Comparison of ENCODE assay signal across 8 mouse cellular contexts in the genomic region with DNA sequence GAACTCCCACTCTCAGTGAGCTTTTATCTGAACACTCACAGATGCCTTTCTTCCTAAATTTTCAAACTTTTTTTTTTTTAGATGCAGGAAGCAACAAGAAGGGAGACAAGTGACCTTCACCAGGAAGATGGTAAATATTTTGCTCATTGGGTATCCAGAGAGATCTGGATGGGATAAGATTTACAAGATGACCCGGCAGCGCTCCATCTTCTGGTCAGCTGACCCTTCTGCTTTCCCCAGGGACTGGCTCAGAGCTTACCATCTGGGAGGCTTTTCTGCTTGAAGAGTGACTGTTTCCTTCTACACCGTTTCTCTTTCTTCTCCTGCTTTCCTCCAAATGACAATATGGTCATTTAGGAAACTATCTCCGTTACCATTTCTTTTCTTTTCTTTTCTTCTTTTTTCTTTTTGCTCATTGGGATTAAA. TPM values are rescaled to one million over a fixed set of nuclear protein-coding genes. Genes with fewer than 3 reads are reported as not detected.
DNase-seq lines count a peak whose midpoint lies in the region; ATAC-seq and TF ChIP-seq lines count a peak whose summit lies in the region.

No protein-coding gene starts in this region.

- no peaks in the 10 kb centered on the region for H3K36me3 ChIP-seq in midbrain, embryonic 14.5 days (ENCODE audit: control insufficient read depth, insufficient read depth, low read length)

- peaks cover 8% of the 10 kb centered on the region; the same call in 1 of the 2 replicates for H3K4me1 ChIP-seq in midbrain, embryonic 14.5 days (ENCODE audit: control insufficient read depth, insufficient read depth, low read length)

- TF ChIP-seq POLR2A in brain, embryonic 14.5 days (IDR thresholded peaks at IDR 0.05; ENCODE audit: borderline replicate concordance, extremely low read depth, insufficient read depth, insufficient read length, poor library complexity, severe bottlenecking): no peak

- no peaks in the 10 kb centered on the region for H3K9me3 ChIP-seq in midbrain, embryonic 14.5 days (ENCODE audit: control insufficient read depth, low read length)

- intact Hi-C loops in heart, postnatal 25 days (cut with DNase I): no loop called here

- TF ChIP-seq CTCF in brain, embryonic 14.5 days (IDR thresholded peaks at IDR 0.05; ENCODE audit: borderline replicate concordance, extremely low read depth, insufficient read depth, insufficient read length): no peak

- H3K4me3 ChIP-seq in midbrain, embryonic 14.5 days (replicated peaks; ENCODE audit: low read depth, low read length): no peak overlapping the region

- peak overlapping the region; percentile 18 for H3K4me2 ChIP-seq in midbrain, embryonic 14.5 days (ENCODE audit: low read length)

- H3K9ac ChIP-seq in midbrain, embryonic 14.5 days (replicated peaks; ENCODE audit: low read length): no peak overlapping the region

- 4% methylated on average over 4 of the region's 4 CpGs for WGBS in midbrain, embryonic 14.5 days

- peak; percentile 58 to 61 for DNase-seq in heart, adult 18-20 months
- no peak for DNase-seq in heart, adult 8-10 months (ENCODE audit: low spot score)
- DNase-seq in brain, embryonic 14.5 days (ENCODE audit: low read depth): peak; percentile 83
- peak; percentile 16 for DNase-seq in heart, postnatal 25 days (ENCODE audit: low spot score)
- peak; percentile 80 for DNase-seq in midbrain, embryonic 14.5 days
- no peak for DNase-seq in right cerebral cortex, postnatal 4 days
- no peak for DNase-seq in thymus, postnatal 36 days

- H3K27me3 ChIP-seq in midbrain, embryonic 14.5 days (ENCODE audit: control insufficient read depth, insufficient read depth, low read length): no peaks in the 10 kb centered on the region

- ATAC-seq in midbrain, embryonic 14.5 days (ENCODE audit: low FRiP score, low TSS enrichment): peak; percentile 68; the same call in 1 of the 2 replicates
- ATAC-seq in inflammation-experienced regulatory T-cells, adult 6 months: no peak

- H3K27ac ChIP-seq in midbrain, embryonic 14.5 days (replicated peaks; ENCODE audit: low read depth, low read length): peak overlapping the region; percentile 75; the same call in 1 of the 2 replicates

RNA-seq across cellular contexts. Expression of gene Tppp3, which starts 25.2 kb away (rescaled TPM):
- total RNA-seq in heart, adult 18-20 months (2021): 10 to 100 TPM; 38.0 to 41.4 TPM
- total RNA-seq in heart, adult 8-10 months (2022): 10 to 100 TPM; 25.8 to 42.5 (median 34.9) TPM
- 62.7 and 89.6 TPM in 2 replicates for polyA plus RNA-seq in brain, embryonic 14.5 days (2012; rRNA removed)
- 10 to 100 TPM; 51.4 TPM for total RNA-seq in heart, postnatal 25 days (2021)
- polyA plus RNA-seq in midbrain, embryonic 14.5 days (2014; fragmentation: Nextera tagmentation; extraction: Ambion mirVana): 91.3 and 108 TPM in 2 replicates
- 1 to 10 TPM in 1 of 3 experiments, under 1 TPM in 1, not detected in 1; 0.48 to 2.2 TPM for polyA plus RNA-seq in inflammation-experienced regulatory T-cells, adult 6 months (2017; shearing (Covaris generic))

RNA-seq across cellular contexts. Expression of gene Lrrc36, which starts 32.8 kb away (rescaled TPM):
- under 1 TPM; 0.27 to 0.64 TPM for total RNA-seq in heart, adult 18-20 months (2021)
- total RNA-seq in heart, adult 8-10 months (2022): under 1 TPM; 0.19 to 0.56 (median 0.45) TPM
- 1.4 and 1.6 TPM in 2 replicates for polyA plus RNA-seq in brain, embryonic 14.5 days (2012; rRNA removed)
- total RNA-seq in heart, postnatal 25 days (2021): under 1 TPM; 0.42 to 0.73 TPM
- 1.5 and 1.7 TPM in 2 replicates for polyA plus RNA-seq in midbrain, embryonic 14.5 days (2014; fragmentation: Nextera tagmentation; extraction: Ambion mirVana)
- not detected for polyA plus RNA-seq in inflammation-experienced regulatory T-cells, adult 6 months (2017; shearing (Covaris generic))

RNA-seq across cellular contexts. Expression of gene Kctd19, which starts 32.8 kb away (rescaled TPM):
- not detected for total RNA-seq in heart, adult 18-20 months (2021)
- under 1 TPM in 3 of 4 experiments, not detected in 1; 0.11 to 0.31 (median 0.28) TPM for total RNA-seq in heart, adult 8-10 months (2022)
- polyA plus RNA-seq in brain, embryonic 14.5 days (2012; rRNA removed): 0.04 and 0.05 TPM in 2 replicates
- total RNA-seq in heart, postnatal 25 days (2021): under 1 TPM in 1 of 2 experiments, not detected in 1; 0.44 TPM
- polyA plus RNA-seq in midbrain, embryonic 14.5 days (2014; fragmentation: Nextera tagmentation; extraction: Ambion mirVana): not detected in 2 replicates
- not detected for polyA plus RNA-seq in inflammation-experienced regulatory T-cells, adult 6 months (2017; shearing (Covaris generic))

RNA-seq across cellular contexts. Expression of gene Zdhhc1, which starts 50.6 kb away (rescaled TPM):
- total RNA-seq in heart, adult 18-20 months (2021): 10 to 100 TPM; 12.5 to 14.2 TPM
- total RNA-seq in heart, adult 8-10 months (2022): 10 to 100 TPM; 13.0 to 15.3 (median 13.5) TPM
- 40.0 and 46.2 TPM in 2 replicates for polyA plus RNA-seq in brain, embryonic 14.5 days (2012; rRNA removed)
- 10 to 100 TPM; 12.8 to 13.6 TPM for total RNA-seq in heart, postnatal 25 days (2021)
- polyA plus RNA-seq in midbrain, embryonic 14.5 days (2014; fragmentation: Nextera tagmentation; extraction: Ambion mirVana): 25.2 and 26.4 TPM in 2 replicates
- polyA plus RNA-seq in inflammation-experienced regulatory T-cells, adult 6 months (2017; shearing (Covaris generic)): 1 to 10 TPM; 1.1 to 2.2 (median 1.8) TPM

Comparison
In these comparisons a context has a peak if more than half of its experiments do, and no peak if none do; other contexts are left out.
1. DNase-seq: peak in heart, adult 18-20 months (2 of 2), brain, embryonic 14.5 days (single experiment), heart, postnatal 25 days (single experiment) and midbrain, embryonic 14.5 days (single experiment); none in heart, adult 8-10 months (single experiment), right cerebral cortex, postnatal 4 days (single experiment) and thymus, postnatal 36 days (0 of 2).